Mouse (Mus musculus) right cerebral cortex, postnatal 4 days (tissue): ENCODE data around the gene AV320801.
"Not testable (repeated sequence)": the region's sequence is repeated elsewhere in the genome, so short reads cannot be mapped to it uniquely, and the experiment has no call there.

Experiments
- DNase-seq: peaks from one replicate; pipeline ENCODE4 v3.0.0-alpha.2; 2022

Gene AV320801

DNA sequence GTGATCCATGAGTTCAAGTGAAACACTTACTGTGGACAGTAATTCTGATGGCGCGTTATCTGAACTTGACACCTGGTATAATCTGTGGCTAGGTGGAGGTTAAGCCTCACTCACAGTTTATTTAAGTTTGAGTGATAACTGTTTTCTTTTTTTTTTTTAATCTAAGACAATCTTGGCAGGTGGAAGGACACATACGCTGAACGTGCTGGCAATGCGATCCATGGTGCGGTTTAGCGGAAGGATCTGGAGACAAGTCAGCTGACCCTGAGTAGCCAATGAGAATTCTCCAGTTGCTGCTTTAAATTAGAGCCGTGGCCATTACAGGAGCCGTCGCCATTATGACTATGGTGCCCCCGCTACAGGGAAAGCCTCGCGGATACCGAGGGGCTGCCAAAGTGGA lies at the start of gene AV320801:
Gene AV320801 (plus strand): TSS at position 301 of the 400 bp plus-strand sequence.
- DNase-seq = not testable (repeated sequence)

DNA sequence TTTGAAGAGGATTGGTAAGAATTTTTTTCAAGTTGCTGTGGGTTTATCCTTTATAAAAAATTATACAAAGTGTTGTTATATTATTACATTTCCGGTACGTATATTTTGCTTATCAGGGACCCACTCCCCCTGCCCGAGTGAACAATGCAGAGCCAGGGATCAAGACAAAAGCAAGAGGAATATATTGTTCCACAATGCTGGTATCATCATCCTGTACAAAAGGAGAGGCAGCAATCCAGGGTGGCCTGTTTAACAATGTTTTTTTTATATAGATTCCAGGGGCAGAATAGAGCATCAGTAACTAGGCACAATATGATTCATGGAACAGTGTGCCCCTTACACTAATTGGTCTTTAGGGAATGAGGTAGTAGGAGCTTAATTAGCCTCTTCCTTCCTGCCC lies 30.2 kb upstream of the AV320801 start:
- DNase-seq = not testable (repeated sequence)

DNA sequence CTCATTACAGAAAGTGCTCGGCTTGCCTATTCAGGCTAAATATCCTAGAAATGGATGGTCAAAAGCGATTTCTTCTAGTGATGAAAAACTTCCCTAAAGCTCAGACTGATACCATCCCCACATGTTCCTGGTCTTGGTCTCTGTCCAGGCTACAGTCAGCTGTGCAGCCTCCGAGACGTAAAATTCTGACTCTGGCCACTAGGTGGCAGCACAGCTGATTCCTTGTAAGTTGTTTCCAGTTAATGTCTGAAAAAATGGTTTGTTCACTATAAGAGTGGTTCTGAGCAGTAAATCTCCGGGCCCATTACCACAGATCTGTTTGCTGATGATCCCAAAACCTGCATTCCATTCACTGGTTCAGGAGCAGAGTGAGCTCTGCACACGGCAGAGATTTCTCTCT lies 12.5 kb upstream of the AV320801 start:
- DNase-seq = not testable (repeated sequence)

DNA sequence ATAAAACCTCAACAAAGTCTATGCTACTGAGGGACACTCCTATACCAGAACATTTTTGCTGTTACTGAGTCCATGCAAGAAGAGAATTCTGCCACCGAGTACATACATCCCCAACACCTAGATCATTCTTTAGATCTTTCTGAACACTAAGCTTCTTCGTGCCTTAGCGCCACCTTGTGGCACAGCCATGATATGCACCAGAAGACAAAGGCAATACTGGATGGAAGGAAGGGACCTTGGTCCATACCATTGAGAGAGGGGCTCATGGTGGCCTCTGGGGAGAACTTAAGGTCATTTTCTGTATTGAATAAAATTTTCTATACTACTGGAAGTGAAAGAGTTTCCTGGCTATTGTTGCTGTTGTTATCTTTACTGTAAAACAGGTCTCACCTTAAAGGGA lies 11.2 kb upstream of the AV320801 start:
- not testable (repeated sequence) for DNase-seq
